Mouse (Mus musculus) forebrain, embryonic 11.5 days (tissue): ENCODE results near the gene Acacb. TPM values are rescaled to one million over a fixed set of nuclear protein-coding genes. Genes with fewer than 3 reads are reported as not detected.

Experiments
- ATAC-seq: fragments of 200-750 bp; cut with Nextera tagmentation; replicated peaks from 2 replicates; pipeline ENCODE4 v1.8.0; 2017; ENCODE audit warnings: moderate TSS enrichment; ENCODE audit not compliant: low FRiP score
- DNase-seq: peaks from one replicate; pipeline ENCODE4 v3.0.0-alpha.2; 2017; ENCODE audit warnings: low spot score
- H3K27ac ChIP-seq: fragments of 300-500 bp; sonication (generic); 2 replicates; pipeline ENCODE4 v1.5.1; 2014; ENCODE audit warnings: low read depth, low read length
- H3K27me3 ChIP-seq: fragments of 300-500 bp; sonication (generic); 2 replicates; pipeline ENCODE4 v1.6.1; 2014; ENCODE audit warnings: mild to moderate bottlenecking, low read length, mixed read lengths; ENCODE audit not compliant: control insufficient read depth, insufficient read depth
- H3K36me3 ChIP-seq: fragments of 300-500 bp; sonication (generic); 2 replicates; pipeline ENCODE4 v1.6.1; 2014; ENCODE audit warnings: mild to moderate bottlenecking, low read length, moderate library complexity, mixed read lengths; ENCODE audit not compliant: control insufficient read depth, insufficient read depth
- H3K4me1 ChIP-seq: fragments of 300-500 bp; sonication (generic); replicated peaks from 2 replicates; pipeline ENCODE4 v1.6.1; 2014; ENCODE audit warnings: low read length, mixed read lengths; ENCODE audit not compliant: control insufficient read depth, insufficient read depth
- H3K4me2 ChIP-seq: fragments of 300-500 bp; sonication (generic); 2 replicates; pipeline ENCODE4 v1.6.1; 2014; ENCODE audit warnings: low read depth, mild to moderate bottlenecking, low read length, moderate library complexity, mixed read lengths; ENCODE audit not compliant: severe bottlenecking
- H3K4me3 ChIP-seq: fragments of 300-500 bp; sonication (generic); 2 replicates; pipeline ENCODE4 v1.5.1; 2014; ENCODE audit warnings: low read depth, low read length
- H3K9ac ChIP-seq: fragments of 300-500 bp; sonication (generic); 2 replicates; pipeline ENCODE4 v1.6.1; 2014; ENCODE audit warnings: low read length
- H3K9me3 ChIP-seq: fragments of 300-500 bp; sonication (generic); 2 replicates; pipeline ENCODE4 v1.6.1; 2016; ENCODE audit warnings: low read length, mixed read lengths; ENCODE audit not compliant: control insufficient read depth
- WGBS: fragments of 180-500 bp; shearing (Covaris S2); extraction: QIAGEN DNeasy Blood & Tissue Kit; methylation state at CpG from one replicate; pipeline ENCODE4 v1.1.7; 2014; 5-methylcytosine and 5-hydroxymethylcytosine counted together
- polyA plus RNA-seq: library from polyadenylated mRNA; unstranded; fragments of >200 nt; fragmentation: Nextera tagmentation; extraction: Ambion mirVana; gene quantifications from 2 replicates; pipeline ENCODE4 v1.2.1, GENCODE M21; 2014

The Acacb gene
- polyA plus RNA-seq, 1 experiment from 2014 or later: 1.3 TPM

DNA sequence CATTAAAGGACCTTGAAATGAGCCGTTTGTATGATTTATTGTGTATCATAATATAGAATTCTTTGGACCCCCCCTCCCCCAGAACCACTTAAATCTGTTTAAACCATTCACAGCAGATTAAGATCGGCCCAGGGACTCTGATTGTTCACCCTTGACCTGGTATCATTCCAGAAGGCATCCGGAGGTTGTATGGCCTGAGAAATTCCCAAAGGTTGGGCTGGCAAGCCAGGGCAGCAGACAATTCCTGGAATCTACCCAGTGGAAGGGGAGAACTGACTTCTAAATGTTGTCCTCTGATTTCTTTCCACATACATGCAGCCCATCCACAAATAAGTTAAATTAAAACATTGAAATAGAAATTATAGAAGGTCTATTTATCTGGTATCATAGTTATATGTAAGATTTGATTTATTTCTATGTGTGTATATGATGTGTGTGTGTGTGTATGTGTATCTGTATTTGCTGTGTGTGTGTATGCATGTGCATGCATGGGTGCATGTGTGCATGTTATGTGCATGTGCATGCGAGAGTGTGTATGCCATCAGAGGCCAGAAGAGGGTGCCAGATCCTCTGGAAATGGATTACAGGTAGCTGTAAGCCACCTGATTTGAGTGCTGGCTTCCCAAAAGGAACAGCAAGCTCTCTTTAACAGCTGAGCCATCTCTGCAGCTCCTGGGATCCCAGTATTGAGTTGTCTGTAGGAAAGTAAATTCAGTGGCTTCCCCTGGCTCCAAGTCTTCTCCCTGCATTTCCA lies 31.8 kb downstream of the Acacb start:
- Histone ChIP-seq H3K9ac (no peak overlapping the region), H3K27ac (no peak overlapping the region), H3K4me3 (no peak overlapping the region), H3K4me2 (no peak overlapping the region), H3K36me3 (no peaks in the 10 kb centered on the region), H3K4me1 (no peaks in the 10 kb centered on the region), H3K27me3 (no peaks in the 10 kb centered on the region), H3K9me3 (no peaks in the 10 kb centered on the region)
- DNase-seq (no peak), ATAC-seq (no peak)
- 81% methylated on average over 4 of the region's 4 CpGs for WGBS

- H3K9me3 ChIP-seq: no peaks in the 10 kb centered on the region
- no peaks in the 10 kb centered on the region for H3K36me3 ChIP-seq
- WGBS: 87% methylated on average over 11 of the region's 11 CpGs
- H3K4me1 ChIP-seq: no peaks in the 10 kb centered on the region
- H3K27me3 ChIP-seq: no peaks in the 10 kb centered on the region
- H3K9ac ChIP-seq: no peak overlapping the region
- H3K4me2 ChIP-seq: no peak overlapping the region
- DNase-seq: no peak
- no peak for ATAC-seq
- H3K27ac ChIP-seq: no peak overlapping the region
- H3K4me3 ChIP-seq: no peak overlapping the region
These were observed 33.2 kb downstream of the Acacb start for GRCm38 (mm10) chr5:114179541-114179940.

- Histone ChIP-seq H3K36me3 (no peaks in the 10 kb centered on the region), H3K9me3 (no peaks in the 10 kb centered on the region), H3K27ac (no peak overlapping the region), H3K27me3 (no peaks in the 10 kb centered on the region), H3K9ac (no peak overlapping the region), H3K4me3 (no peak overlapping the region), H3K4me2 (no peak overlapping the region), H3K4me1 (no peaks in the 10 kb centered on the region)
- no peak for ATAC-seq
- WGBS: 93% methylated on average over 2 of the region's 2 CpGs
- DNase-seq: no peak
These were observed 37.2 kb downstream of the Acacb start for GRCm38 (mm10) chr5:114183493-114183892.

GRCm38 (mm10) chr5:114187108-114187507 lies 40.8 kb downstream of the Acacb start:
- Histone ChIP-seq H3K4me3 (no peak overlapping the region), H3K4me2 (no peak overlapping the region), H3K27ac (no peak overlapping the region), H3K9ac (no peak overlapping the region), H3K9me3 (no peaks in the 10 kb centered on the region), H3K4me1 (no peaks in the 10 kb centered on the region), H3K36me3 (no peaks in the 10 kb centered on the region), H3K27me3 (no peaks in the 10 kb centered on the region)
- no peak for ATAC-seq
- no peak for DNase-seq
- 76% methylated on average over 2 of the region's 2 CpGs for WGBS

GRCm38 (mm10) chr5:114188900-114189464 lies 42.6 kb downstream of the Acacb start:
- no peak overlapping the region for H3K4me2 ChIP-seq
- no peak overlapping the region for H3K9ac ChIP-seq
- H3K9me3 ChIP-seq: no peaks in the 10 kb centered on the region
- no peaks in the 10 kb centered on the region for H3K4me1 ChIP-seq
- no peak overlapping the region for H3K27ac ChIP-seq
- H3K36me3 ChIP-seq: no peaks in the 10 kb centered on the region
- no peak for ATAC-seq
- no peaks in the 10 kb centered on the region for H3K27me3 ChIP-seq
- no peak for DNase-seq
- 83% methylated on average over 12 of the region's 12 CpGs for WGBS
- no peak overlapping the region for H3K4me3 ChIP-seq

DNA sequence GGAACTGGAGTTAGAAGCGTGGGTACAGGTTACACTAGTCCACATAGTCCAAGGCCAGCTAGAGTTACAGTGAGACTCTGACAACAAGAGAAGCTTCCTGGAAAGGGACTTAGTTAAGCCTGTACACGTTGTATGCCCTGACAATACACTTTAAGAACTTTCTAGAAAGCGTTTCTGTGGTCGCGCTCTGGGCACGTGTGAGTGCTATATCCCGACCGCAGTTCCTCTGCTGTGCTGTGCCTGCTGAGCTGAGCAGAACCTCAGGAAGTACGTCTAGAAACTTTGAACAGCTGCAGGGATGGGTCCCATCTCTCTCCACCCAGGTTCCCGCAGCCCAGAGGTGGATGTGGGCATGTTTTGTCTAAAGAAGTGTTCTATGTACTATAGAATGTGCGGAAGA lies 47.8 kb downstream of the Acacb start:
- WGBS: 87% methylated on average over 11 of the region's 11 CpGs
- ATAC-seq: no peak

DNA sequence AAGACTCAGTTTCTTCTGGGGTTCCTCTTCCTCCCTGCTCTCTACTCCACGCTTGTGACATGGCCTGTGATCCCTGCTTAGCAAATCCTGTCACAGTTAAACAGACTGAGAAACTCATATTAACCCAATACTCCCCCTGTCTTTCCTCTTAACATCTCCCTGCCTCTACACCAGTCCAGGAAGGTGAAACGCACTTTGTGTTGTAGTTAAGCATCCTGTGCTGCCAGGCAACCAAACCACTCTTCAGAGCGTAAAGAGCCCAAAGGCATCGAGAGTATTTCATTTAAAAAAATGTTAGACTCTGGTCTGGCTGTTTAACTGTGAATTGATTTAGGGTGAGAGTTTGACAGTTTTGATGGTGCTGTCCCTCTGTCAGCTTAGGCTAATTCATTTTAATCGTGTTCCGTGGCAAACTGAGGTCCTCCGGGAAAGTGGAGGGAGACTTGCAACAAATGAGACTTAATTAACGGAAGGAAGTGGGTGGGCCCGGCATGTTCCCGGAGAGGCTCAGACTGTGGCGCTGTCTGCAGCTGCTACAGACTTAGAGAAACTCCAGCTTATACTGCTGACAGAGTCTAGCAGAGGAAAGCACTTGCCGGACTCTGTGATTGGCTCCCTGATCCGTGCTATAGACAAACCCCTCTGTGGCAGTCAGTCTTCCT lies 52.9 kb downstream of the Acacb start:
- WGBS: 25% methylated on average over 13 of the region's 13 CpGs
- no peak for DNase-seq

More for the DNA sequence above, 47.8 kb downstream of the Acacb start:
- H3K9ac ChIP-seq: no peak overlapping the region
- H3K4me3 ChIP-seq: no peak overlapping the region
- no peaks in the 10 kb centered on the region for H3K27me3 ChIP-seq
- no peaks in the 10 kb centered on the region for H3K36me3 ChIP-seq
- no peaks in the 10 kb centered on the region for H3K4me1 ChIP-seq
- no peaks in the 10 kb centered on the region for H3K9me3 ChIP-seq
- DNase-seq: no peak
- no peak overlapping the region for H3K4me2 ChIP-seq
- no peak overlapping the region for H3K27ac ChIP-seq

GRCm38 (mm10) chr5:114206158-114206557 lies 59.8 kb downstream of the Acacb start:
- no peaks in the 10 kb centered on the region for H3K36me3 ChIP-seq
- DNase-seq (no peak), ATAC-seq (no peak)
- no peak overlapping the region for H3K27ac ChIP-seq
- no peak overlapping the region for H3K4me2 ChIP-seq
- no peaks in the 10 kb centered on the region for H3K4me1 ChIP-seq
- WGBS: 84% methylated on average over 2 of the region's 2 CpGs
- no peaks in the 10 kb centered on the region for H3K9me3 ChIP-seq
- H3K4me3 ChIP-seq: no peak overlapping the region
- H3K9ac ChIP-seq: no peak overlapping the region
- no peaks in the 10 kb centered on the region for H3K27me3 ChIP-seq

More for the DNA sequence above, 52.9 kb downstream of the Acacb start:
- Histone ChIP-seq H3K9me3 (no peaks in the 10 kb centered on the region), H3K36me3 (no peaks in the 10 kb centered on the region), H3K27ac (no peak overlapping the region), H3K27me3 (no peaks in the 10 kb centered on the region), H3K4me3 (no peak overlapping the region), H3K9ac (no peak overlapping the region), H3K4me2 (no peak overlapping the region), H3K4me1 (peaks cover 3% of the 10 kb centered on the region; the same call in 1 of the 2 replicates)
- ATAC-seq: no peak
